Mouse (Mus musculus) thymus, postnatal 25 days (tissue): Measurements from ENCODE around the gene Madd.

Experiments used
- DNase-seq: peaks from one replicate; pipeline ENCODE4 v3.0.0; 2022

Gene Madd

DNA sequence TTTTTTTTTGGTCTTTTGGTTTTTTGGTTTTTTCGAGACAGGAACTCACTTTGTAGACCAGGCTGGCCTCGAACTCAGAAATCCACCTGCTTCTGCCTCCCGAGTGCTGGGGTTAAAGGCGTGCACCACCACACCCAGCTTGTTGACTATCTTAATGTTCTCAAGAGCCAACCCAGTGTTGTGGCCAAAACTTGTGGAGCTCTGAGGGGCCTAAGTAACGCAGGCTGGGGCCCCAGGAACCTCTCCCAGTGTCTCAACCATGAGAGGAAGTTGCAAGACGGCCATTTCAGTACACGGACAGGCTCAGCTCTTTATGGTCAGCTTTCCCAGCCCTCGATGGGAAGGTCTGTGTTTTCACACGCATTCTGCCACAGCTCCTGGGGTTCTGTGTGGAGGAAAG lies 94.7 kb downstream of the Madd start:
- no peak for DNase-seq

DNA sequence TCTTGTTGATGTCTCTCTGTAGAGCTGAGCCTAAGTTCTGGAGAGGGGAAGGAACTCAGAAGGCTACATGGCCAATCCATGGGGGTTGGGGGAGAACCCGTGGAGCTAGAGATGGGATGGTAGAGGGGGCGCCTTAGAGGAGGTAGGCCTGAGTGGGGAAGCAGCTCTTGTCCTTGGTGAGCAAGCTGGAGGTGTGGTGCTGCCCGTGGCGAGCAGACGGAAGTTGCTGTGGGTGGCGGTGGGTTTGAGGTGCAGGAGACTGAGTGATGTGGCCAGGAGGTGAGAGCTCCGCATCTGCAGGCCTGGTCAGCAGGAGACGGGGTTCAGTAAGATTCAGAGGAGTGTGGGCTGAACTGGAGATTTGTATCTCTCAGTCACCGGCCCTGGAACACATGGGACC lies 96.2 kb downstream of the Madd start:
- peak; percentile 29 for DNase-seq
